Mouse (Mus musculus) embryonic facial prominence, embryonic 11.5 days (tissue): ENCODE measurements around the gene Clec14a. TPM values are rescaled to one million over a fixed set of nuclear protein-coding genes. Genes with fewer than 3 reads are reported as not detected.

ENCODE experiments used
- polyA plus RNA-seq: library from polyadenylated mRNA; unstranded; fragments of >200 nt; fragmentation: Nextera tagmentation; extraction: Ambion mirVana; gene quantifications from 2 replicates; pipeline ENCODE4 v1.2.1, GENCODE M21; 2014

The Clec14a gene
- polyA plus RNA-seq, 1 experiment from 2014 or later: 5.5 TPM

Other genes starting within 250 kb of the Clec14a start
- gene Sstr1, start 57.5 kb downstream of the Clec14a start, polyA plus RNA-seq: 1.6 and 1.7 TPM in 2 replicates